Mouse (Mus musculus) lung, embryonic 15.5 days (tissue): Measurements from ENCODE around the gene Tsg101. TPM values are rescaled to one million over a fixed set of nuclear protein-coding genes. Genes with fewer than 3 reads are reported as not detected.

Source experiments
- ATAC-seq: fragments of 200-750 bp; cut with Nextera tagmentation; 2 replicates; pipeline ENCODE4 v1.8.0; 2017; ENCODE audit warnings: moderate number of reproducible peaks, borderline replicate concordance; ENCODE audit not compliant: low FRiP score, low TSS enrichment; ENCODE audit errors: extremely low read depth
- H3K27ac ChIP-seq: fragments of 300-500 bp; sonication (generic); 2 replicates; pipeline ENCODE4 v1.5.1; 2015; ENCODE audit warnings: moderate library complexity, mild to moderate bottlenecking, inconsistent platforms
- H3K27me3 ChIP-seq: fragments of 300-500 bp; sonication (generic); 2 replicates; pipeline ENCODE4 v1.6.1; 2015; ENCODE audit warnings: inconsistent platforms
- H3K36me3 ChIP-seq: fragments of 300-500 bp; sonication (generic); 2 replicates; pipeline ENCODE4 v1.6.1; 2015; ENCODE audit warnings: inconsistent platforms
- H3K4me1 ChIP-seq: fragments of 300-500 bp; sonication (generic); 2 replicates; pipeline ENCODE4 v1.6.1; 2015; ENCODE audit warnings: inconsistent platforms
- H3K4me2 ChIP-seq: fragments of 300-500 bp; sonication (generic); 2 replicates; pipeline ENCODE4 v1.6.1; 2015; ENCODE audit warnings: inconsistent platforms, mild to moderate bottlenecking, moderate library complexity
- H3K4me3 ChIP-seq: fragments of 300-500 bp; sonication (generic); 2 replicates; pipeline ENCODE4 v1.5.1; 2015; ENCODE audit warnings: mild to moderate bottlenecking, inconsistent platforms
- H3K9ac ChIP-seq: fragments of 300-500 bp; sonication (generic); 2 replicates; pipeline ENCODE4 v1.6.1; 2015; ENCODE audit warnings: inconsistent platforms
- H3K9me3 ChIP-seq: fragments of 300-500 bp; sonication (generic); 2 replicates; pipeline ENCODE4 v1.6.1; 2016; ENCODE audit warnings: inconsistent platforms
- WGBS: fragments of 180-500 bp; shearing (Covaris S2); methylation state at CpG from one replicate; pipeline ENCODE4 v1.1.7; 2015; 5-methylcytosine and 5-hydroxymethylcytosine counted together
- polyA plus RNA-seq: library from polyadenylated mRNA; unstranded; fragments of >200 nt; fragmentation: Nextera tagmentation; extraction: Ambion mirVana; gene quantifications from 2 replicates; pipeline ENCODE4 v1.2.1, GENCODE M21; 2015

Gene Tsg101
- polyA plus RNA-seq, 1 experiment from 2014 or later: 163 TPM

GRCm38 (mm10) chr7:46860996-46861395 lies 58.8 kb downstream of the Tsg101 start, which contains the start of gene Ldhc:
Gene Ldhc (plus strand): TSS chr7:46861203.
- ATAC-seq: no peak
- 35% methylated on average over 10 of the region's 10 CpGs for WGBS
- H3K9ac ChIP-seq: no peak within 1 kb of the TSS
- no peaks in the 10 kb centered on the region for H3K27me3 ChIP-seq
- peaks cover 4% of the 10 kb centered on the region for H3K36me3 ChIP-seq
- H3K4me1 ChIP-seq: no peaks in the 10 kb centered on the region
- H3K4me3 ChIP-seq: no peak within 1 kb of the TSS
- H3K4me2 ChIP-seq: no peak within 1 kb of the TSS
- H3K9me3 ChIP-seq: no peaks in the 10 kb centered on the region
- H3K27ac ChIP-seq: no peak within 1 kb of the TSS

- H3K9me3 ChIP-seq: no peaks in the 10 kb centered on the region
- ATAC-seq: no peak
- WGBS: 58% methylated on average over 6 of the region's 6 CpGs
- no peak overlapping the region for H3K4me3 ChIP-seq
- no peak overlapping the region for H3K27ac ChIP-seq
- no peaks in the 10 kb centered on the region for H3K4me1 ChIP-seq
- no peaks in the 10 kb centered on the region for H3K27me3 ChIP-seq
- no peak overlapping the region for H3K4me2 ChIP-seq
- H3K36me3 ChIP-seq: peaks cover 24% of the 10 kb centered on the region
- no peak overlapping the region for H3K9ac ChIP-seq
These were observed 60.7 kb downstream of the Tsg101 start for GRCm38 (mm10) chr7:46859031-46859430.

DNA sequence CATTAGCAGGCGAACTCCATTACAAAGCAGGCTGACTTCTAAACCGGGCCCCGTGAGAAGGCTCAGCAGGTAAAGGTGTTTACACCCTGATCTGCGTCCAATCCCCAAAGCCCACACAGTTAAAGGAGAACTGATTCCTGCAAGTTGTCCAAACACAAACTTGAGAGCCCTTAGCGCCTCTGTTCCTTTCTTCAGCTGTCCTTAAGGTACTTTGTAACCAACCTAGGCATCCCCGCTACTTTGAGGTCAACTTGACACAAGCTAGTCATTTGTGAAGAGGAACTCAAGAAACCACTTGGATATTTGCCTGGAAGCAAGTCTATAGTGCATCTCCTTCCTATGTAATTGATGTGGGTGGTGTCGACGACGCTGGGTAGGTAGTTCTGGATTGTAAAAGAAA lies 62.3 kb downstream of the Tsg101 start:
- Histone ChIP-seq H3K4me3 (no peak overlapping the region), H3K9me3 (no peaks in the 10 kb centered on the region), H3K4me2 (no peak overlapping the region), H3K9ac (no peak overlapping the region), H3K27ac (no peak overlapping the region), H3K27me3 (no peaks in the 10 kb centered on the region), H3K36me3 (peaks cover 40% of the 10 kb centered on the region), H3K4me1 (no peaks in the 10 kb centered on the region)
- 62% methylated on average over 9 of the region's 9 CpGs for whole genome bisulfite sequencing
- no peak for ATAC-seq

- ATAC-seq: no peak
- Histone ChIP-seq H3K4me3 (no peak overlapping the region), H3K27ac (no peak overlapping the region), H3K4me1 (no peaks in the 10 kb centered on the region), H3K36me3 (peaks cover 54% of the 10 kb centered on the region), H3K4me2 (no peak overlapping the region), H3K9me3 (no peaks in the 10 kb centered on the region), H3K27me3 (no peaks in the 10 kb centered on the region), H3K9ac (no peak overlapping the region)
- WGBS: 60% methylated on average over 7 of the region's 7 CpGs
These were observed 63.8 kb downstream of the Tsg101 start for GRCm38 (mm10) chr7:46855866-46856560.

DNA sequence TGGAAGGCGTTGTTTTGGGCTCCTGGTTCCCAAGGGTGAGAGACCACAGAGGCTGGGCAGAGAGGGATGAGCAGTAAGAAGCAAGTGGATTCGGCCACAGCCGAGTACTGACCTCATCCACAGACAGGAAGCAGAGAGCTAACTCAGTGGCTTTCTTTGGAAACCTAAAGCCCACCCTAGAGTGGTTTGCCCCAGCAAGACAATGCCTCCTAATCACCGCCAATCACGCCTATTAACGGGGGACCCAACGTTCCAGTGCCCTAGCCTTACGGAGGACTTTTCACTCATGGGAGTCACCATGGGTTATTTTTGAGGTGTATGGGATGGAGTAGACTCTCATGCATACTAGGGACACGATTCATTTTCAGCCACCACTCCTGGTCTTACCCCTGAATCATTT lies 66.4 kb downstream of the Tsg101 start:
- no peaks in the 10 kb centered on the region for H3K4me1 ChIP-seq
- ATAC-seq: no peak
- H3K4me2 ChIP-seq: no peak overlapping the region
- peaks cover 79% of the 10 kb centered on the region for H3K36me3 ChIP-seq
- H3K4me3 ChIP-seq: no peak overlapping the region
- WGBS: 88% methylated on average over 9 of the region's 9 CpGs
- H3K9me3 ChIP-seq: no peaks in the 10 kb centered on the region
- H3K27me3 ChIP-seq: no peaks in the 10 kb centered on the region
- no peak overlapping the region for H3K27ac ChIP-seq
- no peak overlapping the region for H3K9ac ChIP-seq

DNA sequence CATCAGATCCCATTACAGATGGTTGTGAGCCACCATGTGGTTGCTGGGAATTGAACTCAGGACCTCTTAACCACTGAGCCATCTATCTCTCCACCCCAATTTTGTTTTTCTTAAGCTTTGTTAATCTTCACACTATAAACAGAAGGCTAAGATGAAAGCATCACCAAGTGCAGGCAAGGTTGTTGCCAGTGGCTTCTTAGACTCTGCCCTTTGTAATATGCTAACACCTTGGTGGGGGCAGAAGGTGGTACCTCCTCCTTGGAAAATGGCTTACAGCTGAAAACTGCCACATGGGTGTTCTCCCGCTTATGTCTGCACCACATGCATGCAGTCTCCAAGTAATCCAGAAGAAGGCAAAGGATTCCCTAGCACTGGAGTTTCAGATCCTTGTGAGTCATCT lies 67.1 kb downstream of the Tsg101 start:
- no peak for ATAC-seq
- 85% methylated on average over 1 of the region's 1 CpGs for WGBS
- Histone ChIP-seq H3K9ac (no peak overlapping the region), H3K27ac (no peak overlapping the region), H3K4me3 (no peak overlapping the region), H3K4me1 (0 out of 2 replicates have a peak, but pooled peaks cover under 1% of the 10 kb centered on the region), H3K9me3 (no peaks in the 10 kb centered on the region), H3K27me3 (no peaks in the 10 kb centered on the region), H3K4me2 (no peak overlapping the region), H3K36me3 (peaks cover 86% of the 10 kb centered on the region)

GRCm38 (mm10) chr7:46851026-46851425 lies 68.7 kb downstream of the Tsg101 start:
- Histone ChIP-seq H3K27ac (no peak overlapping the region), H3K4me1 (peaks cover 9% of the 10 kb centered on the region), H3K27me3 (no peaks in the 10 kb centered on the region), H3K36me3 (peaks cover 85% of the 10 kb centered on the region), H3K4me3 (no peak overlapping the region), H3K9me3 (no peaks in the 10 kb centered on the region), H3K9ac (no peak overlapping the region), H3K4me2 (no peak overlapping the region)
- WGBS: 79% methylated on average over 7 of the region's 7 CpGs
- ATAC-seq: no peak

DNA sequence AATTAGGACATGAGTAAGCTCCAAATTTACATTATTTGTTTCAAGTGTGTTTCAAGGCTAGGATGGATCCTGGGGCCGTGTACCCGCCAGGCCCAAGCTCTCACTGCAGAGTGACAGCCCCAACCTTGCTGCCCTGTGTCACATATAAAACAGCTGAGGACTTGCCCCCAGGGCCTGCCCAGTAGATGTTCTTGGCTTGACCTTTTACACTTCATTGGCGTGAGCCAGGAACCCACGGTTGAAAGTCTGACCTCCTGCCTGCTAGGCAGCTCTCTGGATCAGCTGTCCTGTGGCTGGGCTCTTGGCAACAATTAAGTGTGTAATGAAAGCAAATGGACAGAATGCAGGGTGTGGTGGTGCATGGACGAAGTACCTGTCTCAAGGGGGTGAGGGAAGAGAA lies 70.5 kb downstream of the Tsg101 start:
- no peak for ATAC-seq
- peaks cover 67% of the 10 kb centered on the region for H3K36me3 ChIP-seq
- no peak overlapping the region for H3K27ac ChIP-seq
- 76% methylated on average over 5 of the region's 5 CpGs for WGBS
- H3K9ac ChIP-seq: no peak overlapping the region
- no peak overlapping the region for H3K4me2 ChIP-seq
- no peaks in the 10 kb centered on the region for H3K9me3 ChIP-seq
- H3K27me3 ChIP-seq: no peaks in the 10 kb centered on the region
- no peak overlapping the region for H3K4me3 ChIP-seq
- H3K4me1 ChIP-seq: peaks cover 20% of the 10 kb centered on the region

DNA sequence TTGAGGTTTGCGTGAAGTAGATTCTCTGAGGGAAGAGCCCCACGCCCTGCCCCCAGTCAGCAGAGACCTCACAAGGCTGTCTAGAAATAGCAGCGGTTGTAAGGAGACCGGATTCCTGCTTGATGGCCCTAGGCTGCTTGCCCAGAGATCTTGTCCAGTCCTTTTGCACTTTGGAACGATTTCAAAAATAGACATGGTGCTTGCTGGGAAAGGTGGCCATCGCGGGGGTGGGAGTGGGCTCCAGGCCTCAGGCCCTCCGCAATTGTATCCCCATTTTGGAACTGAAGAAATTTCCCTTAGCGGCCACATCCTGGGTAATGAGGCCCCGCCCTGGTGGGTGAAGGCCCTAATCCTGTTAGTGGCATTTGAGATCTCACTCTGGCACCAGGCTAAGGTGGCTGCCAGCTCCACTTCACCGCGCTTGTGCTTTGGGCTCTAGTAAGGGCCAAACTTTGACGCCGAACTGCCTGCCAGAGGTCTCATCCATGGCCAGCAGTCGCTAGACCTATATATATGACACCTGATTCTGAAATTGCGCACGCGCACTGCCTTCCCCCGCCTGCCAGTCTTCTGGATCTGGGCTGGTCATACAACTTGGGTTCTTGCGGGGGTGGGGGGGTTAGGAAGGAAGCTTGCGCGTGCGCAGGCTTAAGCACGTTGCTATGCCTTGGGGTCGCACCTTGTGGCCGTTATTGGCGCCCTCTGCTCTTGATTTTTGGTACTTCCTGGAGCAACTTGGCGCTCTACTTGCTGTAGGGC lies 73.1 kb downstream of the Tsg101 start:
- Histone ChIP-seq H3K27ac (peak overlapping the region; percentile 96), H3K36me3 (peaks cover 41% of the 10 kb centered on the region), H3K4me2 (peak overlapping the region; percentile 80), H3K4me1 (peaks cover 33% of the 10 kb centered on the region), H3K9ac (peak overlapping the region; percentile 87), H3K27me3 (no peaks in the 10 kb centered on the region), H3K4me3 (peak overlapping the region; percentile 80), H3K9me3 (no peaks in the 10 kb centered on the region)
- under 1% methylated on average over 28 of the region's 28 CpGs for WGBS
- peak; percentile 9; the same call in 1 of the 2 replicates for ATAC-seq

DNA sequence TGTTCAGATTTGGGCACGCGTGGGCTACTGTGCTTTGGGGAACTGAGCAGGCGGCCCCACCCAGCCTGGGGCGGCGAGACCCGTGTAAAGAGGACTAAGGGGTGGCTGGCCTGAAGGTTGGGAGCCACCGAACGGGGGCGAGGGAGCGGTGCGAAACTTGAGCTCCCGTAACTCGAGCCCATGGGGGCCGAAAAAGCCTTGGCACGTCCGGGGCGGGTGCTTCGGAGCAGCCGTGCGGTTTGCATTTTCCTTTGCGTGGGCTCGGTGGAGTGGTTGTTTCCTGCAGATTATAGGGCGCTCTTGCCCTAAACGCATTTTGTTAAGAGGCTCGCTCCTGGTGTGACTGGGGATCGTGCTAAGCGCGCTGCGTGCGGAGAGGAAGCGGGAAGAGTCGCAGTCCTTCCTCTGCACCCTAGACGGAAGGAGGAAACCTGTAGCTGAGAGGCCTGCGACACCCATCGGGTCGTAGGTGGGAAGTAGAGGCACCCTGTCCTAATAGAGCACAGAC lies 73.7 kb downstream of the Tsg101 start:
- no peaks in the 10 kb centered on the region for H3K27me3 ChIP-seq
- peak overlapping the region; percentile 80 for H3K4me3 ChIP-seq
- peaks cover 35% of the 10 kb centered on the region for H3K36me3 ChIP-seq
- H3K9me3 ChIP-seq: no peaks in the 10 kb centered on the region
- peak overlapping the region; percentile 96 for H3K27ac ChIP-seq
- WGBS: under 1% methylated on average over 36 of the region's 36 CpGs
- peaks cover 39% of the 10 kb centered on the region for H3K4me1 ChIP-seq
- ATAC-seq: 0 out of 2 replicates have a peak, but pooled peaks have one; percentile 7
- H3K4me2 ChIP-seq: peak overlapping the region; percentile 80
- peak overlapping the region; percentile 87 for H3K9ac ChIP-seq

- Histone ChIP-seq H3K9me3 (no peaks in the 10 kb centered on the region), H3K27ac (peak overlapping the region; percentile 96), H3K9ac (peak overlapping the region; percentile 87), H3K36me3 (peaks cover 29% of the 10 kb centered on the region), H3K4me1 (peaks cover 46% of the 10 kb centered on the region), H3K27me3 (no peaks in the 10 kb centered on the region), H3K4me3 (peak overlapping the region; percentile 80), H3K4me2 (peak overlapping the region; percentile 80)
- peak; percentile 94 for ATAC-seq
- under 1% methylated on average over 50 of the region's 51 CpGs for WGBS
These were observed 74.4 kb downstream of the Tsg101 start for GRCm38 (mm10) chr7:46845211-46845977.
